Mouse (Mus musculus) adrenal gland, adult 2 months (tissue): ENCODE results near the gene Klhl42. TPM values are rescaled to one million over a fixed set of nuclear protein-coding genes. Genes with fewer than 3 reads are reported as not detected.

ENCODE experiments used
- DNase-seq: peaks from one replicate; pipeline ENCODE4 v3.0.0; 2021
- polyA plus RNA-seq: library from polyadenylated mRNA; depleted of rRNA; stranded (reverse); fragments of >200 nt; gene quantifications from 2 replicates; pipeline ENCODE4 v1.2.3, GENCODE M21; 2012
- total RNA-seq, 2 experiments: library from RNA; stranded (reverse); gene quantifications; 2 replicates each; pipeline ENCODE4 v1.2.3; 2021

Klhl42 gene
- total and polyA plus RNA-seq, 3 experiments = 20.6 to 21.3 (median 20.9) TPM

DNA sequence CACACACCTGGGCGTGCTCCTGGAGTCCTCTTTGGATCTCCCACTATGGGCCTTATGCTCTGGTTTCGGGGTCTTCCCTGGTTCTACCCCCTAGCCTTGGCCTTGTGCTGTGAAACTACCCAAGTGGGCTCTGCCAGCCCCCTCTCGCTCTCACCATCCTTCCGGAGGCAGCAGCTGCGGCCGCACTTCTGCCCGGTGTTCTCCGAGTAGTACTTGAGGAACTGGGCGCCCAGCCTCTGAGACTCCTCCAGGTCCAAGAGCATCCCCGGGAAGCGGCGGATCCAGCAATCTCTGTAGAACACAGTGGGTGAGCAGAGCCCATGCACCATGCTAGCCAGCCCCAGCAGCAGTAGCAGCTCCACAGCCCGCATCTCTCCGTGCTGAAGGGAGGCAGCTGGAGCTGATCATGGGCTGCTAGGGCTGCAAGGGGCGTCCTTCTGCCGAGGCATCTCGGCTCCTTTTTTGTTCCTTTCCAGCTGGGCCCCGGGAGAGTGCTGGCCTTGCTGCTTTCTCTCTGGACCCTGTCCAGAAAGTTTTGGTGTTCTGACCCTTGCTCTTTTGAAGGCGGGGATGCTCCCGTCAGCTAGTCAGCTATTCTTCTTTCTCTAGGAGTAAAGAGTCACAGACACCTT, 4.5 kb upstream of the Klhl42 start, which contains the start of gene Mansc4:
Gene Mansc4 (minus strand): TSS at position 439 of the 632 bp plus-strand sequence.
- DNase-seq = peak; percentile 47

DNA sequence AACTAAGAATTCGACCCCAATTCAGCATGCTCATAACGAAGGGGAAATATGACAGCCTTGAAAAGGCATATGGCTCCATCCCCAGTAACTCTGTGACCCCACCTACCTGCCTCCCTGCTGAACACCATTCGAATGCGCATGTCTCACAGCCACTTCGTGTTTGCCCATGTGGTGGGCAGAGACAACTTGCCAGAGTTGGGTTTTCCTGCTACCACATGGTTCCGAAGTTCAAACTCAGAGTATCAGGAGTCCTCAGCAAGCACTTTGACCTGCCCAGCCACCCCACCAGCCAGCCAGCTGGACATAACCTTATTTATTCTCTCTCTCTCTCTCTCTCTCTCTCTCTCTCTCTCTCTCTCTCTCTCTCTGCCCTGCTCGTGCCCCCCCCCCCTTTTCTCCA, 3.4 kb upstream of the Klhl42 start:
- DNase-seq = no peak

DNA sequence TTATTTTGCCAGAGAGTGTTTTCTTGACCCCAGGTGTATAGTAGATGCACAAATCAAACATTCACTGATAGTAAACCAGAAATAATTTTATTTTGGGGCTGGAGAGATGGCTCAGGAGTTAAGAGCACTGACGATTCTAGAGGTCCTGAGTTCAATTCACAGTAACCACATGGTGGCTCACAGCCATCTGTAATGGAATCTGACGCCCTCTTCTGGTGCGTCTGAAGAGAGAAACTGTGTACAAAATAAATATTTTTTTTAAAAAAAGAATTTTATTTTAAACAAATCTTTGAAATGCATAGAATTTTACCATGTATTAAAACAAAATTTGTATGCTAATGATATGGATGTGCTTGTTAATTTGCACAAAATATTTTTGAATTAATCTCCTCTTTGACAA, 2.7 kb upstream of the Klhl42 start:
- DNase-seq = no peak

DNA sequence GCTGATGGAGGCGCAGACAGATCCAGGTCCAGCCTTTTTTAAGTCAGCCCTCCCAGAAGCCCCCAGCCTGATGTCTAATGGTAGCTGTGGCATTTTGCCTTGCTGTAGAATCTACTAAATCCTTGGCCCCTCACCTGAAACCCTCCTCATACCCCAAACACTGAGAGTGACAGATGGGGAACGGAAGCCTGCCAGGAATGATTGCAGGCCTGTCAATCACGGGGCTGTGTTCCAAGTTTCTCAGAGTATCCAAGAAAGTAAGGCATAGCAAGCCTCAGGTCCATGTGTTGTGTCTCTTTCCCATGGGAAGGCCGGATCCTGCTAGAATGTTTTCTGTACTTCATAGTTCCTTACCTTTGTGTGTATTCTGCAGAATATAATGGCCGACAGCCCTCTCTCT, 988 bp upstream of the Klhl42 start:
- DNase-seq = no peak

DNA sequence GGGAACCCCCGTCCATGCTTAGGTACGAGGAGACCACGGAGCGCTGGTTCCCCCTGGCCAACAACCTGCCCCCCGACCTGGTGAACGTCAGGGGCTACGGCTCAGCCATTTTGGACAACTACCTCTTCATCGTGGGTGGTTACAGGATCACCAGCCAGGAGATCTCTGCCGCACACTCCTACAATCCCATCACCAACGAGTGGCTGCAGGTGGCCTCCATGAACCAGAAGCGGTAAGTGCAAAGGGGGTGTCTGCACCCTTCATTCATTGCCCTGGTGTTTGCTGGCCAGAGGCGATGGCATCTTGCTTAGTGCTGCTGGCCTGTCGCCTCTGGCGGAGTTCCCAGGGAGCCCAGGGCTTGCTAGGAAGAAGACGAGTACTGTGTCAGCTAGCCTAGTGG, 957 bp downstream of the Klhl42 start:
- peak; percentile 70 for DNase-seq

DNA sequence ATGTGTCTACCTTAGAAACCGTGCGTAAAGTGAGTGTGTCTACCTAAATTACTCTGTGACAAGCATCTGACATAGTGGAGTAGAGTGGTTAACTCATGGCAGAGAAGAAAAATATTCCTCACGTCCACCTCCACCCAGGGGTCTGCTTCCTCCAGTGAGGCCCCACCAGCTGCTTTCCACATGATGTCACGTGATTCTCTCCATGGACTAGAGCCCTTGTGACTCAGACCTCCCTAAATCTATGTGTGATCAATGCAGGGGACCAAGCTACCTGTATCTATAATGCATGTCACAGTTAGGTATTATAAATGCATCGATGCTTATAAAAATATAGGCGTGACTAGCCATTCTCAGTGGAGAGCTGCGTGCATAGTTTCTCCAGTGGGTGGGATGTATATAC, 3.6 kb downstream of the Klhl42 start:
- no peak for DNase-seq

DNA sequence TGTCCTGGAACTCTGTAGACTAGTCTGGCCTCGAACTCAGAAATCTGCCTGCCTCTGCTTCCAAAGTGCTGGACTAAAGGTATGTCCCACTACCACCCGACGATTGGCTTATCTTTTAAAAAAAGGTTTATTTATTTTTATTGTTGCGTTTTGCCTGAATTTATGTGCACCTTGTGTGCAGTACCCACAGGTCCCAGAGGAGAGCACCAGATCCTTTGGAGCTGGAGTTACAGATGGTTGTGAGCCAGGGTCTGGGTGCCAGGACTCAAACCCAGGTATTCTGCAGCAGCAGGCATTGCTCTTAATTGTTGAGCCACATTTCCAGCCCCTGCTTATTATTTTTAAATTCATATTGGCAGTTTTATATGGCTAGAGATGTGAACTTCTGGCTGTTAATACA, 4.9 kb downstream of the Klhl42 start:
- no peak for DNase-seq

DNA sequence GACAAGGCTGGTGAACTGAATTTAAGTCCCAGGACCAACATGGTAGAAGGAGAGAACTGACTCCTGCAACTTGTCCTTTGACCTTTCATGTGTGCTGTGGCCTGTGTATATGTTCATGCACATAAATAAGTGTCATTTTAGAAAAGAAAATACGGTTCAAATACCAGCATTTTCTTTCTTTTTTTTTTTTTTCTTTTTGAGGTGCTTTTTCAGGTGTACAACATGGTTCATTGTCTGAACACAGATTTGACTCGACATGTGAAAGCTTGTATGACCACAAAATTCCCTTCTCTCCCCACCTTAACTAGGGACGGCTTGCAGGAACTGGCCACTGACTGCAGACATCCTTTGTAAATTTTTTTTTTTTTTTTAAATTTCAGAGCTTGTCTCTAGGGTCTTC, 5.8 kb downstream of the Klhl42 start:
- DNase-seq = no peak

DNA sequence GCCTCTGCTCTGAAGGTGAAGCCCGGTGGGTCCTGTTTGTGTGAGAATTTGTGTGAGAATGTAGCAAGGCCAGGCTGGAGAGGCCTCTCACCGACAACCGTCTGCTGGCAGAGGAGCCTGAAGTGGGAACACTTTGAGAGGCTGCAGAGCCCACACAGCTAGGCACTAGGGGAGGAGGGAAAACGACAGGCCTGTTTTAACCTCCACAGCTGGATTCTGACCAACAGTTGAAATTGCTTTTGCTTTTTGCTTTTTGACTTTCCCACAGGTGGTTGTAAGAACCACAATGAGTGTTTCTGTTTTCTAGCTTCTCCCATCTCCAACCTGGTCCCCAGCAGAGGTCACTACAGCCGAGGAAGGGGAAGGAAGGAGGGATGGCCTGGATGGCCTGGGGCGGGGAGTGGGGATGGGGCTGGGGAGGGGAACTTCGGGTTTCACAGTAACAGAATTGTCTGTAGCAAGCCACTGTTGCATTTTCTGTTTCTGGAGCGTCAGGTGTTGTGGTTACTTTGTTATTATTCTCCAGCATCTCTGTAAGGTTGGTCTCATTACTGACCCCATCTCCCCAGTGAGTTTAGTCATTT, 6.3 kb downstream of the Klhl42 start:
- DNase-seq = no peak

DNA sequence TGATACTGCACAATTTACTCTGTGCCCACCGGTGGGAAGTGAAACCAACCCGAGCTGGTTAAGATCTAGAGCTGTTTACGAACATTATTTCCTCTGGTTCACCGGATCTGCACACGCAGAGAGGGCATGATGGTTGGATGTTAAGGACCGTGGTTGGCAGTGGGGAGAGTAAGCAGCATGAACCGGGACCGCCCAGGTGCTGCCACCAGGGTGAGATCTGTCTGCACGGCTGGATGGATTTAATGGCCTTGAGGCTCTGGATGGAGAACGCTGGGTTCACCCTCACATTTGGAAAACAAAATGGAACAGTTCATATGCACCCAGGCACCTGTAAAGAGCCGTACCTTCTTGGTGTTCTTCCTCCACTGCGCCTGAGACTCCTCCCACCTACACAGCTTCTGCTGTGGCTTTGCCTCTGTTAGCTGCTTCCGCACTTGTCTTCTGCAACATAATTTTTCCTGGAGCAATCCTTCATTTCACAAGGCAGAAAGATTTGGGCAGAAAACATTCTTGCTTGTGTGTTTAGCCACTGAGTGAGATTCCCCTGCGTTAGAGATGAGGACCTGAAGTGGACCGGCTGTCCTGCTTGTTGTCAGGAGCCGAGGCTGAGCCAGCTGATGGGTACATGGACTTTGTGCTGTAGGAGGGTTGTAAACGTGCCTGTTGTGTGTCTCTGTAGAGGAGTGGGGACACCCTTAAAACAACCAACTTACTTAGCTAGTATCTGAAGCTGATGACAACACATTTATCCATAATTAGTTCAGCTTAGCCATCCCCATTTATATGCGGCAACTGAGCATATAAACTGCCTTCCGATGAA, 8.5 kb downstream of the Klhl42 start:
- DNase-seq = no peak

DNA sequence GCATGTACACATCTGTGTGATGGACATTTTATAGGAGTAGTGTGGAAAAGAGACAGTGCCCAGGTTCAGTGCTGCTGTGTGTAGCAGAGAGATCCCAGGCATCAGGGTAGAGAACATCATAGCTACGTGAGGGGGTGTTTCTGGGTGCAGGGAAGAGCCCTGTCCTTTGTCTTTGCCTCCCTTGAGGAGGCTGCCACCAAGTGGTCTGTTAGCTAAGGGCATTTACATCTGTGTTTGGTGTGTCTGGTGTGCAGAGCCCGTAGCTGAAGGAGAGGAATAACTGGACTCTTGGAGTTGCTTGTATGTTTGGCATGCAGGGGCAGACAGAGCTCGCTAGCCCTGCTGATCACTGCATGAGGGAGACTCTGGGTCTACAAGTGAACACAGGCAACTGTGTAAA, 11.1 kb downstream of the Klhl42 start:
- no peak for DNase-seq

DNA sequence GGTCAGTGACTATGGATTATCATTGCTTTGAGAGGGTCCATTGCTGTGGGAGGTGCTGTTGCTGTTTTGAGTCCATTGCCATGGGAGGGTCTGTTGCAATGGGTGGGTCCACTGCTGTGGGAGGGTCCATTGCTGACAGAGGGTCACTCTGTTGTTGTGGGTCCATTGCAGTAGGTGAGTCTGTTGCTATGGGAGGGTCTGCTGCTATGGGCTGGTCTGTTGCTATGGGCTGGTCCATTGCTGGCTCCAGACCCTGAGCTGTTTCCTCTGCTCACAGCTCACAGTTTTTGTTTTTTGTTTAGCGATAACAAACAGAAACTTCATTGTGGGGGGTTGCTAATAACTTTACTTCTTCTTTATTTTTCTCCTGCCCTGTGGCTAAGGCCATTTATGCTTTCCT, 14.3 kb downstream of the Klhl42 start:
- DNase-seq = no peak

DNA sequence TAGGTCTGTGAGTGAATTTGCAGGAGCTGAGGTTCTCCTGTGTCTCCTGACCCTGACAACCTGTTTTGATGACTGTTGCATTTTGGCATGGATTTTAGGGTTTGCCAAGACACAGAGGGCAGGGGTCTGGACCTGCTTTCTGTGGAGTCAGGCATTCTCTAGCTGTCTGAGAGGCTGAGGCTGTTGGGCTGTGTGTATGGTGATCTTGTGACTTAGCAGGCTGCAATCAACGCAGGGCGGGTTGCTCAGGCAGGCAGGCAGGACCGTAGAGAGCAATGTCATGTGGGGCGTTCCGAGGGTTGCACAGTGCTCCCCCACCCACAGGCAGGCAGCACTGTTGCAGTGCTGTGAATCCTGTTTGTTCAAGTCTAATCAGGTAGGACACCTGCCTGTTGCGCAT, 15.5 kb downstream of the Klhl42 start:
- no peak for DNase-seq

DNA sequence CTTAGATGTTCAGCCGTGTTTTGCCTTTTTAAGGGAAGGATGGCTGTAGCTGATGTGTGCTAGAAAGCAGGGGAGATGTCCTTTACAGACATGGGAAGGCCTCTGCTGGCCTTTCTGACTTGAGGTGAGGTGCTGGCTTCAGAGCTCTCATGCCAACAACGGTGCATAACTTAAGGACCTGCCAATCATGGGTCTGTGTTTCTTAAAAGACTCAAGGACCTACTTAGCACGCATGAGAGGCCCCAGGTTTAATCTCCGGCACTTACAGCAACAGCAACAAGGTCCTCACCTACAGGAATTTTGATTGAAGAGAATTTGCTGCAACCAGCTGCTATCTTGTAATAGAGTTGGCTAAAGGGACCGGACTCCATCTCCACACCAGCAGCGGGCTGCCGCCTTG, 18.1 kb downstream of the Klhl42 start:
- no peak for DNase-seq

DNA sequence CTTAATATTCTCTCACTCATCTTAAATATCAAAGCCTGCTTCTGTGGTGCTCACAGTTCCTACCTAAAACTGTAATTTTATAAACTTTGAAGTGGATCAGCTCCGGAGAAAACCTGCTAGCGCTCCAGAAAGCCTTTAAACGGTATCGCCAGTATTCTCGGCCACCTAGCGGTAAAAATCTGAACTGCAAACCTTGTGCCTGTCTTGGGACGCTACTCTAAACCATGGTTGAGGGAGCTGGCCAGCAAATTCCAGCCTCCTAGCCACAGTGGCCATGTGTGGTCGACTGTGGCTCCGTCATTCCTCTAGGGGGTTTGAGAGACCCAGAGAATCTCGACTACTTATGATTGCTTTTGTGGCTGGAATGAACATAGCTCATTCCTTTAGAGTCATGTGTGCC, 25.4 kb downstream of the Klhl42 start:
- DNase-seq = peak; percentile 77

DNA sequence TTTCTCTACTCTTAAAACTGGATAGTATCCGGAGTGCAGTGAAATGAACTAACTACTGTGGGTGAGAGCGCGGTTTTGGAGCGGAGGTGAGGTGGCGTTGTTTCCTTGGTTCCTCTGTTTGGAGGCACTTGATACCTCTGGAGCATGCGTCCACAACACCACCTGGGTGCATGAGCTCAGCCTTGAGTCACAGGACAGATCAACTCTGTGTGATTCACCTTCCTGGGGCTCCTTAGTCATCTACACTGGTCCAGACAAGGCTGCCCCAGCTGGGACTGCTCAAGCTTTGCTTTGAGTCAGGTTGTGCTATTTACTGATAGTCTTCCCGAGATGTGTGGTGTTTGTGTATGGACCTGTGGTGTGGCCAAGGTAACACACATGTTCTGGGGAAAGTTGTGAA, 26.6 kb downstream of the Klhl42 start:
- peak; percentile 31 for DNase-seq

DNA sequence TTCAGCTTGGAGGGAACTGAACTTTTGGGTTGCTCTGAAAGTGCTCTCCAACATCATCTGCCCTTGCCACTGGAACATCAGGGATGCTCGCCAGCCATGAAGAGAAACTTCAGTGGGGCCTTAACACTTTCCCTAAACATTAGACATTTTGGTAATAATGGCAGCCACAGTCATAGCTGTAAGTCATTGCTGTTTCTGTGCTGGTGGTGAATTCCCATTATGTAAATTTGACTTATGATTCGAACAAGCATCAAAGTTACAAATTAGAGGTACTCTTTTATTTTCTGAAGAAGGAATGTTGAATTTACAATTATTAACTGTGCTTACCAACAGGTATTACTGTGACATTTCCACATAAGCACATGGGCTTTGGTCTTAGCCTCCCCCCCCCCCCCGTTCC, 27.0 kb downstream of the Klhl42 start:
- no peak for DNase-seq

DNA sequence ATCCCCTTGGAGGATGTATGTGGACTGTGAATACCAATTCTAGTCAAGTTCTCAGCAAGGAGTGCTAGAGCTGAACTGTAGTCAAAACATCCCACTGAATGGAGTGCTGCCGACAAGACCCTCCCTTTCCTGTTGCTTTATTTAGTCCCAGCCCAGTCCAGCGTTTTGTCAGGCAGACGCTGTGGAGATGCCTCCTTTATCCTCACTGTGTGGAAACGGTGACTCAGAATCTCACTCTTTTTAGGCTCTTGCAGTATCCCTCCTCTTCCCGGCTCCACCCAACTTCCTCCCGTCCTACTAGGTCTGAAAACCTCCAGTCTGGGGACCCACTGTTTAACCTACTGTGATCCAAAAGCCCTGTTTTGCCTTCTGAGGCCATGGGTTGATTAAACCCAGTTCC, 30.1 kb downstream of the Klhl42 start:
- no peak for DNase-seq

DNA sequence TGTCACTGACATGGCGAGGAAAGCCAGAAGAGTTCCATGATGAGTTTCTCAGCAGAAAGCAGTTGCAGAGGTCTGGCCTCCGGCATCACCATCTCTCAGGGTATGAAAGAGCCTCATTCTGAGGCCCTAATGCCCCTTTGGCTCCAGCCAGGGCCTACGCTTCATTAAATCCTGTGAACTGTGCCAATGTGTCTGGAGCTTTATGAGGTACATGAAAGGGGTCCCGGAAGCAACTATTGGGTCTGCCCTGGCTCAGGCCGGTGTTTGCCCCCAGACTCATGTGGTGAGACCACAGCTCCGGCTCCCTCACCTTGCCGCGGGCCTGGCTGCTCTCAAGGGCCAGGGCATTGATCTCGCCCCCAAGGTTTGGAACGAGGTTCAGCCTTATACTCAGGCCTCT, 36.1 kb downstream of the Klhl42 start:
- no peak for DNase-seq

DNA sequence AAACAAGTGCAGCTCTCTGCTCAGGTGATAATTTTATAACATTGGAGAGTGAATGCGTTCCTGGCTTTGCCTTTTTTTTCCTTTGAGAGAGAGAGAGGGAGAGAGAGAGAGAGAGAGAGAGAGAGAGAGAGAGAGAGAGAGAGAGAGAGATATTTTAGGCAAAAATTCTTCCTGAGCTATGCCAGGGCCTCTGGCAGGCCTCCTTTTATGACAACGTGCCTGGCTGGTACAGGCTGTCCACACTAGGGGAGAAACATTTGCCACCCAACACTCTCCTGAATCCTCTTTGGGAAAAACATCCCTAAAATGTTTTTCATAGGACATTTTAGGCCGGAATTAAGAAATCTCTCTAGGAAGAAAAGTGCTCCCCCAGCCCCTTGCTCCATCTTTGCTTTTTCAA, 47.1 kb downstream of the Klhl42 start:
- DNase-seq = no peak

DNA sequence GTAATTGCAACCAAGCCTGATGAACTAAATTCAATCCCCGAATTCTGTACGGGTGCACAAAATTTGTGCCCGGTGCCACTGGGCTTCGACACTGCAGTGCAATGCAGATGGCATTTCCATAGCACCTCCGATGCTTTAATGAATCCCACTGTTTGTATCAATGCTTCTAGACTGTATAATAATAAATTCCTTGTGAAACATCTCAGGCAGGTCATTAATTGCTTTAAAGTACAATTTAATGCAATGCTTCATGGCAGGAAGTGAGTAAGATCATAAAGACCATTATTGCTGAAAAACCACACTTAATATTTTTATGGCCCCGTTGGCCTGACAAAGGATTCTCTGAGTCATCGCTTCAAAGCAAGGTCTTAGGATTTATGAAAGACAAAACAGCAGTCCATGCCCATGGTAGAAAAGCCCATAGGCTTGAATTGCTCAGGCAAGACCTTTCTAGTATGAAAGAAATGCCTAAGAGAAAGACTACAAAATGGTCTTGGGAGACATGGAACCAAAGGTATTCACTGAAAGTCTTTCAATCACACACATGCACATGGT, 49.5 kb downstream of the Klhl42 start:
- DNase-seq = peak; percentile 8

DNA sequence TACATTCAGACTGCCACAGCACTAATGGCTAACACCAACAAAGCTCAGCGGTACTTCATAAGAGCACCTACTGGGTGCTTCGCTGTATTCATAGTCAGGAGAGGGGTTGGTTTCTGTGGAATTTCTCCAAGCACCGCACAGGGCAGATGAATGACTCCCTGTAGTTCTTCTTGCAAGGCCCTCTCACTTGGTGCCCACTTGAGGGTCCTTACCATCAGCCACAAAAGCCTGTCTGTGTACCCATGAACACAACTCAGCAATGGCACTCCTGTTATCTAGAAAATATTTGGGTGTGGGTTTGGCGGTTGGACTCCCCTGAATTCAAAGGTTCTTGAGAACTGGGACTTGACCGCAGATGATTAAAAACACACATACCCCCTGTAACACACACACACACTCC, 53.5 kb downstream of the Klhl42 start:
- no peak for DNase-seq

DNA sequence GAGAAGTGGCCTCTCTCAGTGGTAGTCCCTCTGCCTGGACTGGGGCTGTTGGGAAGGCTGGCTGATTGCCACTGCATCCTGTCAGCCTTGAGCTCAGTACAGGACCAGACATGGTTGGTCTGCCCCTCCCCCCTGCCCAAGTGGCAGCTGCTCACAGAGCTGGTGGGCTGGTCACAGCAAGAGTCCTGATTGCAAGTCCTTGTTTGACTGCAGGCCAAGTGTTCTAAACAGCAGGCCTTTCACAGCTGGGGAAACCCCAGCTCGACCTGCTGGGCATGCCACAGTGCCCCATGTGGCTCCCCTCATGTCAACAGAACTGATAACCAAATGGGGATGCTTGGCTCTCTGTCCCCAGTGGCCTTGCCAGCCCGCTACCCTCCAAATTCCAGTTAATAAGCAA, 54.1 kb downstream of the Klhl42 start:
- peak; percentile 8 for DNase-seq
